In the genomic region with DNA sequence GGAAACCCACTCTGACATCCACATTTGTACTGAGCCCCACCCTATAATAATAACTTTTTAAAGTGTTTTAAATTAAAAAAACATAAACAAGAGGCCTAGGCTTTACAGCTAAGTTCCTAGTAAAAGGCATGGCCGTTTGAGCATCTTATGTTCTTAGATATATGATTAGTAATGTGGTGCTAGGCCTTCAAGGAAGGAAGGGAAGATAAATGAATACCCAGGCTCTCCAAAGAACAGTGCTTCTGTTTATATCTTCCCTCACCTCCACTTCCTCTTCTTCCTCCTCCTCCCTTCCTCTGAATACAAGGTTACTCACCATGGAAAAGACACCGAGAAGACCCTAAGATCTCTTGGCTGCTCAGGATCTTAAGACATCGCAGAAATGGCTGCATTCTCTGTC, we compare ENCODE assay signal across 36 mouse cellular contexts. TPM values are rescaled to one million over a fixed set of nuclear protein-coding genes. Genes with fewer than 3 reads are reported as not detected.
"Had no signal": no experiment of that assay in that cellular context is flagged by ENCODE, and none has a peak within 500 bp of the region (broad histone marks: within the 10 kb centered on the region; RNA-seq: fewer than 3 reads in every experiment).

No protein-coding gene starts in this region.

- H3K9me3 ChIP-seq: embryonic facial prominence, embryonic 10.5 days; embryonic facial prominence, embryonic 12.5 days; embryonic facial prominence, embryonic 13.5 days; embryonic facial prominence, embryonic 15.5 days; forebrain, embryonic 10.5 days; forebrain, embryonic 12.5 days; forebrain, embryonic 13.5 days; forebrain, embryonic 15.5 days had no signal

- H3K27ac ChIP-seq: embryonic facial prominence, embryonic 10.5 days; embryonic facial prominence, embryonic 12.5 days; embryonic facial prominence, embryonic 13.5 days; embryonic facial prominence, embryonic 15.5 days; forebrain, embryonic 10.5 days; forebrain, embryonic 12.5 days; forebrain, embryonic 13.5 days; forebrain, embryonic 15.5 days; gastrocnemius, adult 2 months; heart, adult 2 months had no signal

- H3K4me3 ChIP-seq: embryonic facial prominence, embryonic 10.5 days; embryonic facial prominence, embryonic 12.5 days; embryonic facial prominence, embryonic 13.5 days; embryonic facial prominence, embryonic 15.5 days; erythroblast, embryonic 14.5 days; forebrain, embryonic 10.5 days; forebrain, embryonic 12.5 days; forebrain, embryonic 13.5 days; forebrain, embryonic 15.5 days; gastrocnemius, adult 2 months; heart, adult 2 months had no signal

- DNase-seq: cerebellum, adult 9-11 months; cerebellum, postnatal 10 days; cerebellum, postnatal 14 days; cerebellum, postnatal 25 days; cerebellum, postnatal 36 days; embryo, embryonic 11 days; forebrain, postnatal 0 days; gastrocnemius, adult 2 months; gastrocnemius, postnatal 10 days; gastrocnemius, postnatal 14 days; gastrocnemius, postnatal 25 days; gastrocnemius, postnatal 36 days; heart, adult 18-20 months; heart, adult 2 months had no signal

- H3K4me1 ChIP-seq: embryonic facial prominence, embryonic 12.5 days; embryonic facial prominence, embryonic 13.5 days; embryonic facial prominence, embryonic 15.5 days; forebrain, embryonic 13.5 days; forebrain, embryonic 15.5 days had no signal

- H3K36me3 ChIP-seq: embryonic facial prominence, embryonic 10.5 days; embryonic facial prominence, embryonic 12.5 days; embryonic facial prominence, embryonic 13.5 days; embryonic facial prominence, embryonic 15.5 days; forebrain, embryonic 15.5 days had no signal

- H3K27me3 ChIP-seq: forebrain, embryonic 13.5 days had no signal

- H3K9ac ChIP-seq: embryonic facial prominence, embryonic 12.5 days; embryonic facial prominence, embryonic 13.5 days; embryonic facial prominence, embryonic 15.5 days; forebrain, embryonic 12.5 days; forebrain, embryonic 13.5 days; forebrain, embryonic 15.5 days; forebrain, postnatal 0 days had no signal

- ATAC-seq: forebrain, embryonic 13.5 days; forebrain, embryonic 14.5 days; forebrain, embryonic 15.5 days; forebrain, embryonic 16.5 days; forebrain, postnatal 0 days had no signal

RNA-seq across cellular contexts. Expression of a gene that starts 7.7 kb away (rescaled TPM):
- total RNA-seq: common myeloid progenitor, adult 5-6 weeks; forebrain, postnatal 0 days; gastrocnemius, adult 18-20 months; gastrocnemius, adult 2 months; gastrocnemius, adult 8-10 months; gastrocnemius, postnatal 10 days; gastrocnemius, postnatal 14 days; gastrocnemius, postnatal 25 days; gastrocnemius, postnatal 36 days; gastrocnemius, postnatal 4 days; granulocyte monocyte progenitor cell, adult 5-6 weeks; heart, adult 18-20 months; heart, adult 2 months; heart, adult 8-10 months had no signal
- polyA plus RNA-seq: cortical plate, adult 2 months; embryonic facial prominence, embryonic 10.5 days; embryonic facial prominence, embryonic 11.5 days; embryonic facial prominence, embryonic 12.5 days; embryonic facial prominence, embryonic 13.5 days; embryonic facial prominence, embryonic 14.5 days; embryonic facial prominence, embryonic 15.5 days; erythroblast, embryonic 14.5 days; forebrain, embryonic 10.5 days; forebrain, embryonic 11.5 days; forebrain, embryonic 12.5 days; forebrain, embryonic 13.5 days; forebrain, embryonic 14.5 days; forebrain, embryonic 15.5 days; forebrain, embryonic 16.5 days; forebrain, postnatal 0 days; frontal cortex, adult 2 months; heart, adult 2 months had no signal

RNA-seq across cellular contexts. Expression of a gene that starts 25.0 kb away (rescaled TPM):
- total RNA-seq: common myeloid progenitor, adult 5-6 weeks; forebrain, postnatal 0 days; gastrocnemius, adult 18-20 months; gastrocnemius, adult 2 months; gastrocnemius, adult 8-10 months; gastrocnemius, postnatal 14 days; gastrocnemius, postnatal 25 days; gastrocnemius, postnatal 36 days; granulocyte monocyte progenitor cell, adult 5-6 weeks had no signal
- polyA plus RNA-seq: embryonic facial prominence, embryonic 11.5 days; embryonic facial prominence, embryonic 14.5 days; erythroblast, embryonic 14.5 days; forebrain, embryonic 10.5 days; forebrain, embryonic 11.5 days; forebrain, embryonic 13.5 days; forebrain, embryonic 14.5 days; forebrain, embryonic 15.5 days; forebrain, embryonic 16.5 days; forebrain, postnatal 0 days had no signal

RNA-seq across cellular contexts. Expression of a gene that starts 36.4 kb away (rescaled TPM):
- total RNA-seq: common myeloid progenitor, adult 5-6 weeks; granulocyte monocyte progenitor cell, adult 5-6 weeks had no signal
- polyA plus RNA-seq: erythroblast, embryonic 14.5 days had no signal

RNA-seq across cellular contexts. Expression of a gene that starts 49.5 kb away (rescaled TPM):
- polyA plus RNA-seq: erythroblast, embryonic 14.5 days; forebrain, embryonic 14.5 days had no signal
